Mouse (Mus musculus): ENCODE data around the gene Slc35a5. TPM values are rescaled to one million over a fixed set of nuclear protein-coding genes. Genes with fewer than 3 reads are reported as not detected.

Slc35a5 gene
- total RNA-seq, 1 experiment = 10.0 TPM

- no peaks in the 10 kb centered on the region for H3K9me3 ChIP-seq (ENCODE audit: control insufficient read depth, insufficient read depth, low read depth, low read length)
- TF ChIP-seq ZC3H11A (IDR thresholded peaks at IDR 0.05; ENCODE audit: borderline replicate concordance, low read depth, low read length) (no peak), ZNF384 (IDR thresholded peaks at IDR 0.05; ENCODE audit: low read depth, low read length) (no peak), MAFK (IDR thresholded peaks at IDR 0.05; ENCODE audit: insufficient read depth, low read depth, low read length) (no peak), CHD2 (IDR thresholded peaks at IDR 0.05; ENCODE audit: low read depth, low read length) (no peak), HCFC1 (IDR thresholded peaks at IDR 0.05; ENCODE audit: borderline replicate concordance, insufficient read depth, low read length) (no peak)
- no peaks in the 10 kb centered on the region for H3K4me1 ChIP-seq (ENCODE audit: control insufficient read depth in 2 of 2, insufficient read depth in 2 of 2, low read length in 2 of 2, poor library complexity in 1 of 2)
- in situ Hi-C loops (cut with MboI; ENCODE audit: low sequenced_read_pairs in 2 of 2, unreplicated experiment in 2 of 2) = no loop called here
- H3K9ac ChIP-seq (ENCODE audit: insufficient read depth, low read depth, low read length, poor library complexity, severe bottlenecking) = no peak overlapping the region
- H3K36me3 ChIP-seq (ENCODE audit: control insufficient read depth, insufficient read depth, low read length, poor library complexity, severe bottlenecking) = no peaks in the 10 kb centered on the region
- DNase-seq (ENCODE audit: low read depth, low spot score) = no peak
- no peak overlapping the region for H3K4me3 ChIP-seq (ENCODE audit: insufficient read depth in 1 of 2, low read depth in 1 of 2, low read length in 2 of 2, poor library complexity in 1 of 2, severe bottlenecking in 1 of 2)
- no peak overlapping the region for H3K27ac ChIP-seq (ENCODE audit: insufficient read depth, low read depth, low read length, poor library complexity, severe bottlenecking)
These were observed 35.9 kb downstream of the Slc35a5 start for GRCm38 (mm10) chr16:45122571-45122970.

GRCm38 (mm10) chr16:45120844-45121425 lies 37.6 kb downstream of the Slc35a5 start:
- Histone ChIP-seq H3K27ac (ENCODE audit: insufficient read depth, low read depth, low read length, poor library complexity, severe bottlenecking) (no peak overlapping the region), H3K9me3 (ENCODE audit: control insufficient read depth, insufficient read depth, low read depth, low read length) (no peaks in the 10 kb centered on the region), H3K4me1 (ENCODE audit: control insufficient read depth in 2 of 2, insufficient read depth in 2 of 2, low read length in 2 of 2, poor library complexity in 1 of 2) (no peaks in the 10 kb centered on the region), H3K36me3 (ENCODE audit: control insufficient read depth, insufficient read depth, low read length, poor library complexity, severe bottlenecking) (no peaks in the 10 kb centered on the region), H3K9ac (ENCODE audit: insufficient read depth, low read depth, low read length, poor library complexity, severe bottlenecking) (no peak overlapping the region), H3K4me3 (ENCODE audit: insufficient read depth in 1 of 2, low read depth in 1 of 2, low read length in 2 of 2, poor library complexity in 1 of 2, severe bottlenecking in 1 of 2) (no peak overlapping the region)
- in situ Hi-C loops (cut with MboI; ENCODE audit: low sequenced_read_pairs in 2 of 2, unreplicated experiment in 2 of 2) = no loop called here
- TF ChIP-seq ZC3H11A (IDR thresholded peaks at IDR 0.05; ENCODE audit: borderline replicate concordance, low read depth, low read length) (no peak), CHD2 (IDR thresholded peaks at IDR 0.05; ENCODE audit: low read depth, low read length) (no peak), ZNF384 (IDR thresholded peaks at IDR 0.05; ENCODE audit: low read depth, low read length) (no peak), MAFK (IDR thresholded peaks at IDR 0.05; ENCODE audit: insufficient read depth, low read depth, low read length) (no peak), HCFC1 (IDR thresholded peaks at IDR 0.05; ENCODE audit: borderline replicate concordance, insufficient read depth, low read length) (no peak)
- DNase-seq (ENCODE audit: low read depth, low spot score) = no peak

- TF ChIP-seq ZC3H11A (IDR thresholded peaks at IDR 0.05; ENCODE audit: borderline replicate concordance, low read depth, low read length) (no peak), ZNF384 (IDR thresholded peaks at IDR 0.05; ENCODE audit: low read depth, low read length) (no peak), CHD2 (IDR thresholded peaks at IDR 0.05; ENCODE audit: low read depth, low read length) (no peak), MAFK (IDR thresholded peaks at IDR 0.05; ENCODE audit: insufficient read depth, low read depth, low read length) (no peak), HCFC1 (IDR thresholded peaks at IDR 0.05; ENCODE audit: borderline replicate concordance, insufficient read depth, low read length) (no peak)
- DNase-seq (ENCODE audit: low read depth, low spot score) = no peak
- H3K4me3 ChIP-seq (ENCODE audit: insufficient read depth in 1 of 2, low read depth in 1 of 2, low read length in 2 of 2, poor library complexity in 1 of 2, severe bottlenecking in 1 of 2) = no peak overlapping the region
- no peak overlapping the region for H3K9ac ChIP-seq (ENCODE audit: insufficient read depth, low read depth, low read length, poor library complexity, severe bottlenecking)
- no peaks in the 10 kb centered on the region for H3K36me3 ChIP-seq (ENCODE audit: control insufficient read depth, insufficient read depth, low read length, poor library complexity, severe bottlenecking)
- H3K9me3 ChIP-seq (ENCODE audit: control insufficient read depth, insufficient read depth, low read depth, low read length) = no peaks in the 10 kb centered on the region
- no peaks in the 10 kb centered on the region for H3K4me1 ChIP-seq (ENCODE audit: control insufficient read depth in 2 of 2, insufficient read depth in 2 of 2, low read length in 2 of 2, poor library complexity in 1 of 2)
- in situ Hi-C loops (cut with MboI; ENCODE audit: low sequenced_read_pairs in 2 of 2, unreplicated experiment in 2 of 2) = no loop called here
- no peak overlapping the region for H3K27ac ChIP-seq (ENCODE audit: insufficient read depth, low read depth, low read length, poor library complexity, severe bottlenecking)
These were observed 39.7 kb downstream of the Slc35a5 start for GRCm38 (mm10) chr16:45118760-45119159.

GRCm38 (mm10) chr16:45117200-45117599 lies 41.3 kb downstream of the Slc35a5 start:
- no peak for TF ChIP-seq MAFK (IDR thresholded peaks at IDR 0.05; ENCODE audit: insufficient read depth, low read depth, low read length)
- TF ChIP-seq HCFC1 (IDR thresholded peaks at IDR 0.05; ENCODE audit: borderline replicate concordance, insufficient read depth, low read length) = no peak
- no peak for TF ChIP-seq CHD2 (IDR thresholded peaks at IDR 0.05; ENCODE audit: low read depth, low read length)
- no peak for TF ChIP-seq ZC3H11A (IDR thresholded peaks at IDR 0.05; ENCODE audit: borderline replicate concordance, low read depth, low read length)
- no peak for TF ChIP-seq ZNF384 (IDR thresholded peaks at IDR 0.05; ENCODE audit: low read depth, low read length)
- no peaks in the 10 kb centered on the region for H3K9me3 ChIP-seq (ENCODE audit: control insufficient read depth, insufficient read depth, low read depth, low read length)
- no peak overlapping the region for H3K9ac ChIP-seq (ENCODE audit: insufficient read depth, low read depth, low read length, poor library complexity, severe bottlenecking)
- H3K36me3 ChIP-seq (ENCODE audit: control insufficient read depth, insufficient read depth, low read length, poor library complexity, severe bottlenecking) = no peaks in the 10 kb centered on the region
- H3K4me3 ChIP-seq (ENCODE audit: insufficient read depth in 1 of 2, low read depth in 1 of 2, low read length in 2 of 2, poor library complexity in 1 of 2, severe bottlenecking in 1 of 2) = no peak overlapping the region
- no peak for DNase-seq (ENCODE audit: low read depth, low spot score)
- no peak overlapping the region for H3K27ac ChIP-seq (ENCODE audit: insufficient read depth, low read depth, low read length, poor library complexity, severe bottlenecking)
- in situ Hi-C loops (cut with MboI; ENCODE audit: low sequenced_read_pairs in 2 of 2, unreplicated experiment in 2 of 2) = no loop called here
- no peaks in the 10 kb centered on the region for H3K4me1 ChIP-seq (ENCODE audit: control insufficient read depth in 2 of 2, insufficient read depth in 2 of 2, low read length in 2 of 2, poor library complexity in 1 of 2)
